Mouse (Mus musculus) megakaryocyte-erythroid progenitor cell, adult 5-6 weeks (primary cell): ENCODE data around the gene Chic2. TPM values are rescaled to one million over a fixed set of nuclear protein-coding genes. Genes with fewer than 3 reads are reported as not detected.

Experiments
- ATAC-seq: replicated peaks from 2 replicates; pipeline ENCODE4 v1.8.0; 2016; ENCODE audit warnings: mild to moderate bottlenecking, inconsistent platforms; ENCODE audit not compliant: severe bottlenecking, poor library complexity, low FRiP score, low TSS enrichment
- total RNA-seq, 2 experiments: library from RNA; stranded (forward) in 1 of 2; stranded (reverse) in 1 of 2; fragments of 200-1000, 215-1000 nt in 1 of 2; fragments of >200 nt in 1 of 2; fragmentation: Nextera tagmentation in 1 of 2; gene quantifications; 2 replicates each; pipeline ENCODE4 v1.2.3; 2014 to 2017

The Chic2 gene
- total RNA-seq, 2 experiments from 2014 or later = 12.5 to 41.6 TPM

- ATAC-seq = no peak
Measured at GRCm38 (mm10) chr5:74948482-74948881, 96.1 kb downstream of the Chic2 start.

Other genes with a start within 250 kb of the Chic2 start
- not detected in 2 replicates for gene Gsx2, start 30.8 kb upstream of the Chic2 start, total RNA-seq (2014; fragmentation: Nextera tagmentation)
- gene Gsx2, start 30.8 kb upstream of the Chic2 start, total RNA-seq (2017) = not detected in 2 replicates
- gene Pdgfra, start 107.5 kb upstream of the Chic2 start, total RNA-seq (2014; fragmentation: Nextera tagmentation) = not detected in 2 replicates
- not detected in 2 replicates for gene Pdgfra, start 107.5 kb upstream of the Chic2 start, total RNA-seq (2017)